Mouse (Mus musculus) frontal cortex, adult 2 months (tissue): ENCODE results near the gene Il2. TPM values are rescaled to one million over a fixed set of nuclear protein-coding genes. Genes with fewer than 3 reads are reported as not detected.
A peak's percentile ranks its signal among the peaks of the same experiment; 100 is the strongest.

Experiments used
- DNase-seq, 2 experiments: peaks; one replicate each; pipeline ENCODE4 v3.0.0; 2022; ENCODE audit warnings: low spot score in 1 of 2; ENCODE audit errors: extremely low spot score in 1 of 2
- polyA plus RNA-seq: library from polyadenylated mRNA; depleted of rRNA; stranded (reverse); fragments of >200 nt; gene quantifications from 2 replicates; pipeline ENCODE4 v1.2.3, GENCODE M21; 2012; rRNA removed

Il2 gene
- polyA plus RNA-seq, 1 experiment: 0.16 TPM

GRCm38 (mm10) chr3:37073211-37073610, 52.5 kb downstream of the Il2 start:
- peak in 1 of 2 experiments; percentile 28 for DNase-seq

Other genes starting within 250 kb of the Il2 start
- gene Adad1, start 62.4 kb downstream of the Il2 start, polyA plus RNA-seq: not detected in 2 replicates
- gene Il21, start 106.7 kb upstream of the Il2 start, polyA plus RNA-seq: 0.02 TPM in 1 of 2 replicates, not detected in the other
- gene Bbs12, start 186.6 kb upstream of the Il2 start, polyA plus RNA-seq: 2.7 and 2.9 TPM in 2 replicates
- 12.0 and 12.2 TPM in 2 replicates for gene Cetn4, start 186.7 kb upstream of the Il2 start, polyA plus RNA-seq
- 3.2 TPM in 2 replicates for gene Fgf2, start 222.4 kb upstream of the Il2 start, polyA plus RNA-seq